Comparison of ENCODE assay signal across 12 mouse cellular contexts in the genomic region with DNA sequence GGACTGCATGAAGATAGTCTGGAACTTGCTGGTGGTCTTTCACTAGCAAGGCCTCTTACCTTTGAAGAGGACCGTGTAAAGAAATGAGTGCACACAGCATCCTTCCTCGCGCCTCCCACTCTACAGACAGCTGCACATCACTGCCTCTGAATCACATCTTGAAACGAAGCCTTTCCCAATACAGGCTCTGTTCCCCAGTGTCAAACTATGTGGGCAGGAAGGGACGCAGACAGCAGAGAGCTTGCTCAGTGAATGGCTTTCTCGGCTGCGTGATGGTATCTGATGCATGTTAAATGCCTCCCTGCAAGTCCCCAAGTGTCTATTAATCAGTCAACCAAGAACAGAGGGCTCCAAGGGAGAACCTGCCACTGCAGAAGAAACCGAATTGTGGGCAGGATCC.
"Had no signal": no experiment of that assay in that cellular context is flagged by ENCODE, and none has a peak within 500 bp of the region (broad histone marks: within the 10 kb centered on the region; RNA-seq: fewer than 3 reads in every experiment).

No protein-coding gene starts in this region.

- H3K36me3 ChIP-seq: limb, embryonic 10.5 days; liver, embryonic 15.5 days had no signal

- H3K9me3 ChIP-seq: limb, embryonic 10.5 days; liver, embryonic 15.5 days had no signal

- DNase-seq: kidney, adult 2 months; kidney, postnatal 36 days; lung, embryonic 14.5 days; lung, postnatal 10 days; lung, postnatal 4 days; right cerebral cortex, postnatal 14 days; thymus, postnatal 4 days had no signal

- H3K4me3 ChIP-seq: limb, embryonic 10.5 days; liver, embryonic 15.5 days had no signal

- H3K27ac ChIP-seq: kidney, postnatal 0 days; liver, embryonic 15.5 days had no signal

- ATAC-seq: intestine, embryonic 16.5 days; midbrain, embryonic 16.5 days had no signal

- H3K27me3 ChIP-seq: liver, embryonic 15.5 days had no signal
